Mouse (Mus musculus): ENCODE measurements around the gene Orc4. TPM values are rescaled to one million over a fixed set of nuclear protein-coding genes. Genes with fewer than 3 reads are reported as not detected.

Orc4 gene
- 26.0 and 26.1 TPM in 2 replicates for polyA plus RNA-seq (2015; fragmentation: Nextera tagmentation; extraction: Ambion mirVana)

DNA sequence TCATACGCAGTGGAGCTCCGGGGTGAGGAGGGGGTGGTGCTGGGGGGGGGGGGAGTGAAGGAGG is at the start of gene Orc4:
Orc4 (minus strand) TSS at position 26 of the 64 bp plus-strand sequence.
- Histone ChIP-seq H3K4me3 (ENCODE audit: low read depth, low read length) (peak within 1 kb of the TSS; percentile 92), H3K9me3 (ENCODE audit: low read length) (no peaks in the 10 kb centered on the region), H3K4me1 (ENCODE audit: insufficient read depth) (peaks cover 3% of the 10 kb centered on the region; the same call in 1 of the 2 replicates), H3K4me2 (ENCODE audit: low read depth, low read length) (peak within 1 kb of the TSS; percentile 76), H3K27ac (ENCODE audit: low read depth) (peak within 1 kb of the TSS; percentile 92), H3K9ac (replicated peaks) (peak within 1 kb of the TSS; percentile 91), H3K27me3 (ENCODE audit: insufficient read depth, low read length) (no peaks in the 10 kb centered on the region), H3K36me3 (replicated peaks; ENCODE audit: insufficient read depth, low read length) (no peaks in the 10 kb centered on the region)
- WGBS (ENCODE audit: insufficient replicate concordance) = 0% methylated on average over 2 of the region's 2 CpGs
- DNase-seq (no peak), ATAC-seq (no peak)
- TF ChIP-seq EP300 (IDR thresholded peaks at IDR 0.05; ENCODE audit: low read depth) = no peak
- no peak for TF ChIP-seq CTCF (IDR thresholded peaks at IDR 0.05; ENCODE audit: low read depth)

DNA sequence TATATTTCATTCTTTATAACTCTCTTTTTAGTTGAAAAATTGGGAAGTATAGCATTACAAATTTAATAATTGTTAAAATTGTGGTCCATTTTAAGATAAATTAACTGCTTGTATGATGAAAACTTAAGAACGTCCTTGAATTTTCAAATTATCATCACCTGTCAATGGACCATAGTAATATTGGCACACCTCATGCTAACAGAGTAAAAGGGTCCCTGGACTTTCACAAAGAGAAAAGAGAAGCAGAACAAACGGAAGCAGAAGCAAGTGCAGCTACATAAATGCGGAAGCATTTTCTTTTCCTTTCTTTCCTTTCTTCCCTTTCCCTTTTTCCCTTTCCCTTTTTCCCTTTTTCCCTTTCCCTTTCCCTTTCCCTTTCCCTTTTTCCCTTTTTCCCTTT is 40.2 kb upstream of the Orc4 start:
- Histone ChIP-seq H3K9me3 (ENCODE audit: low read length) (no peaks in the 10 kb centered on the region), H3K4me2 (ENCODE audit: low read depth, low read length) (no peak overlapping the region), H3K27ac (ENCODE audit: low read depth) (no peak overlapping the region), H3K4me3 (ENCODE audit: low read depth, low read length) (no peak overlapping the region), H3K36me3 (replicated peaks; ENCODE audit: insufficient read depth, low read length) (peaks cover 3% of the 10 kb centered on the region; the same call in 1 of the 2 replicates), H3K4me1 (ENCODE audit: insufficient read depth) (no peaks in the 10 kb centered on the region), H3K27me3 (ENCODE audit: insufficient read depth, low read length) (no peaks in the 10 kb centered on the region), H3K9ac (replicated peaks) (no peak overlapping the region)
- WGBS (ENCODE audit: insufficient replicate concordance) = 85% methylated on average over 3 of the region's 3 CpGs
- TF ChIP-seq EP300 (IDR thresholded peaks at IDR 0.05; ENCODE audit: low read depth) (no peak), CTCF (IDR thresholded peaks at IDR 0.05; ENCODE audit: low read depth) (no peak)
- no peak for ATAC-seq
- DNase-seq = no peak

DNA sequence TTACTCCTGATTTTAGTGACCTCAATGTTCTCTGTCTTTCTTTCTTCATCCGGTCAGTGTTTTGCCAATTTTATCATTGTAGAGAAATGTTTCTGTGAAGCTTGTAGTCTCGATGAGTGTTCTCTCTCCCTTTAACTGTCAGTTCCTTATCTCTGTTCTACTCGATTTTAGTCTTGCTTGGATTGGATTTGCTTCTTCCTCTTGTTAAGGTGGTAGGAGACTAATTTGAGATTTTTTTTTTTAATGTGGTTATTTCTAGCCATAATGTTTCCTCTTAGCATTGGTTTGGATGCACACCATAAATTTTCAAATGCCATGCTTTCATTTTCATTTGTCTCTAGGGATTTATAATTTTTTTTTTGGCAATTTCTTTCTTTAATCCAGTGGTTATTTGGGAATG is 28.8 kb upstream of the Orc4 start:
- Histone ChIP-seq H3K4me1 (ENCODE audit: insufficient read depth) (no peaks in the 10 kb centered on the region), H3K36me3 (replicated peaks; ENCODE audit: insufficient read depth, low read length) (no peaks in the 10 kb centered on the region), H3K27ac (ENCODE audit: low read depth) (no peak overlapping the region), H3K27me3 (ENCODE audit: insufficient read depth, low read length) (no peaks in the 10 kb centered on the region), H3K4me3 (ENCODE audit: low read depth, low read length) (no peak overlapping the region), H3K4me2 (ENCODE audit: low read depth, low read length) (no peak overlapping the region), H3K9ac (replicated peaks) (no peak overlapping the region), H3K9me3 (ENCODE audit: low read length) (no peaks in the 10 kb centered on the region)
- WGBS (ENCODE audit: insufficient replicate concordance) = 38% methylated on average over 3 of the region's 3 CpGs
- TF ChIP-seq EP300 (IDR thresholded peaks at IDR 0.05; ENCODE audit: low read depth) = no peak
- no peak for ATAC-seq
- no peak for DNase-seq

DNA sequence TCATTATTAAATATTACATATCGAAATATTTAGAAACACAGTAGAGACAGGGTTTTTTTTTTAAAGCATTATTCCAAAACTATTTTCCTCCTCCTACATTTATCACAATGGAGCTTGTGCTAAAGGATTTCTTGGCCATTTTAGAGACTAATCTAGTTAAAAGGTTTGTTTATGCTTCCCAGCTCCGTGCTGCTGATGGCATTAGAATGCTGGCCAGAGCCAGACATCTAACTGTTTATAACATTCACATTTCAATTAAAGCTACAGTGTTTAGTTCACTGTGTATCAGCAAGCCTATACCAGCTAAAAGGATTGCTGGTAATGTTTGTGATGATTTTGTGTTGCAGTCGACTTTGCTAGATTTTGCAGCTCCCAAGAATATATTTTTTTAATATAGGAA is 6.5 kb upstream of the Orc4 start:
- H3K27me3 ChIP-seq (ENCODE audit: insufficient read depth, low read length) = no peaks in the 10 kb centered on the region
- ATAC-seq (no peak), DNase-seq (no peak)
- TF ChIP-seq CTCF (IDR thresholded peaks at IDR 0.05; ENCODE audit: low read depth) = no peak
- no peak overlapping the region for H3K9ac ChIP-seq (replicated peaks)
- no peaks in the 10 kb centered on the region for H3K4me1 ChIP-seq (ENCODE audit: insufficient read depth)
- H3K27ac ChIP-seq (ENCODE audit: low read depth) = no peak overlapping the region
- H3K4me3 ChIP-seq (ENCODE audit: low read depth, low read length) = no peak overlapping the region
- H3K9me3 ChIP-seq (ENCODE audit: low read length) = no peaks in the 10 kb centered on the region
- 69% methylated on average over 3 of the region's 3 CpGs for WGBS (ENCODE audit: insufficient replicate concordance)
- no peak overlapping the region for H3K4me2 ChIP-seq (ENCODE audit: low read depth, low read length)
- H3K36me3 ChIP-seq (replicated peaks; ENCODE audit: insufficient read depth, low read length) = no peaks in the 10 kb centered on the region

DNA sequence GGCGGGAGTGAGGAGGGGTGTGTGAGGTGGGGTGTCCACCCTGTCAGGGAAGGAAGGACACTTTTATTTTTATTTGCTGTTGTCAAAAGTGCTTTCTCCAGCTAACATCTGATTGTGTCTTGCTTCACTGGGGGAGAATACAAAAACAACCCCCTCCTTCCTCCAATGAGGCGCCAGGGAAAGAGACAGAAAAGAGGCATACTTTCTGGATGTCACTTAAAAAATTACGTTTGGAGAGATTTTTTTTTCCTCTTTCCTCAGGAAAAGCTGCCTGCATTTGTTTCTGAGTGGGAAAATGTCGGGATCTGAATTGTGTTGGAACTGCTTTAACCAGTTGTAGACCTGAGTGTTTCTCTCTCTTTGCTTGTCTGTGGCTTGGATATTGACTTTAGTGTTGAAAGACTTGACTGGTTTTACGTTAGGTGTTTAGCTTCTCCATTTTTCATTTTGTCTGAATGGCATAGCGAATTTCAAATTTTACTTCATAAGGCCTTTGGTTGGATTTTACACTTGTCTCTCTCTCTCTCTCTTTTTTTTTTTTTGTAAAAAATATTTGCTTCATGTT is 321 bp upstream of the Orc4 start:
- peak overlapping the region; percentile 92 for H3K4me3 ChIP-seq (ENCODE audit: low read depth, low read length)
- DNase-seq (no peak), ATAC-seq (no peak)
- peaks cover 3% of the 10 kb centered on the region; the same call in 1 of the 2 replicates for H3K4me1 ChIP-seq (ENCODE audit: insufficient read depth)
- H3K36me3 ChIP-seq (replicated peaks; ENCODE audit: insufficient read depth, low read length) = no peaks in the 10 kb centered on the region
- peak overlapping the region; percentile 76 for H3K4me2 ChIP-seq (ENCODE audit: low read depth, low read length)
- no peaks in the 10 kb centered on the region for H3K9me3 ChIP-seq (ENCODE audit: low read length)
- H3K9ac ChIP-seq (replicated peaks) = peak overlapping the region; percentile 91
- 4% methylated on average over 5 of the region's 6 CpGs for WGBS (ENCODE audit: insufficient replicate concordance)
- H3K27ac ChIP-seq (ENCODE audit: low read depth) = peak overlapping the region; percentile 92
- TF ChIP-seq EP300 (IDR thresholded peaks at IDR 0.05; ENCODE audit: low read depth) (no peak), CTCF (IDR thresholded peaks at IDR 0.05; ENCODE audit: low read depth) (no peak)
- no peaks in the 10 kb centered on the region for H3K27me3 ChIP-seq (ENCODE audit: insufficient read depth, low read length)

DNA sequence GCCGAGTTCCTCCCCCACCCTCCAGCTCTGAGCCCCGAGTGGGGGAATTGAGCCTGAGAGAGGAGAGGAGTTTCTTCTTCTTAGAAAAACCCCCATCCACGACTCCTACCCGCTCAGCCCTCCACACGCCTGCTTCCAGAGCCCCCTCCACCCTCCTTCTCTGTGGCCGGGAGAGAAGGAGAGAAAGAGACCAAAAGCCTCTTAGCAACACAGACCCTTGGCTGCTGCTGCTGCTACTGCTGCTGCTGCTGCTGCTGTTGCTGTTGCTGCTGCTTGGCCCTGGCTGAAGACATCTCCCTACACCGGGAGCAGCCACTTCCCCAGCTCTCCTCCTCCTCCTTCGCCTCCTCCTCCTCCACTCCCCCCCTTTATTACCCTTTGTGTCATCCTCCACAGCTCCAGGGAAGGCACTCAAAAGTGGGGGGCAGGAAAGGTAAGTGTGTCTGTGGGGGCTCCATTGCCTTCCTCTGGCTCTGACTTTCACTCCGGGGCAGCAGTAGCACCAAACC is 280 bp downstream of the Orc4 start:
- H3K9ac ChIP-seq (replicated peaks) = peak overlapping the region; percentile 91
- DNase-seq (peak; percentile 48), ATAC-seq (peak; percentile 7)
- TF ChIP-seq EP300 (IDR thresholded peaks at IDR 0.05; ENCODE audit: low read depth) (no peak), CTCF (IDR thresholded peaks at IDR 0.05; ENCODE audit: low read depth) (no peak)
- 0% methylated on average over 9 of the region's 9 CpGs for WGBS (ENCODE audit: insufficient replicate concordance)
- H3K9me3 ChIP-seq (ENCODE audit: low read length) = no peaks in the 10 kb centered on the region
- H3K4me2 ChIP-seq (ENCODE audit: low read depth, low read length) = peak overlapping the region; percentile 76
- H3K27me3 ChIP-seq (ENCODE audit: insufficient read depth, low read length) = no peaks in the 10 kb centered on the region
- H3K36me3 ChIP-seq (replicated peaks; ENCODE audit: insufficient read depth, low read length) = no peaks in the 10 kb centered on the region
- peak overlapping the region; percentile 92 for H3K4me3 ChIP-seq (ENCODE audit: low read depth, low read length)
- peak overlapping the region; percentile 92 for H3K27ac ChIP-seq (ENCODE audit: low read depth)
- H3K4me1 ChIP-seq (ENCODE audit: insufficient read depth) = peaks cover 3% of the 10 kb centered on the region; the same call in 1 of the 2 replicates
